Mouse (Mus musculus) frontal cortex, postnatal 14 days (tissue): Measurements from ENCODE around the gene Cyb5r3.

ENCODE experiments used
- DNase-seq, 2 experiments: peaks; one replicate each; pipeline ENCODE4 v3.0.0; 2022; ENCODE audit warnings: low spot score in 2 of 2

The Cyb5r3 gene

GRCm38 (mm10) chr15:83107814-83108213 lies 64.6 kb downstream of the Cyb5r3 start:
- no peak for DNase-seq

- DNase-seq = no peak
Measured at GRCm38 (mm10) chr15:83106426-83106825, 66.0 kb downstream of the Cyb5r3 start.
